11 mouse cellular contexts compared by ENCODE assay signal in the genomic region with DNA sequence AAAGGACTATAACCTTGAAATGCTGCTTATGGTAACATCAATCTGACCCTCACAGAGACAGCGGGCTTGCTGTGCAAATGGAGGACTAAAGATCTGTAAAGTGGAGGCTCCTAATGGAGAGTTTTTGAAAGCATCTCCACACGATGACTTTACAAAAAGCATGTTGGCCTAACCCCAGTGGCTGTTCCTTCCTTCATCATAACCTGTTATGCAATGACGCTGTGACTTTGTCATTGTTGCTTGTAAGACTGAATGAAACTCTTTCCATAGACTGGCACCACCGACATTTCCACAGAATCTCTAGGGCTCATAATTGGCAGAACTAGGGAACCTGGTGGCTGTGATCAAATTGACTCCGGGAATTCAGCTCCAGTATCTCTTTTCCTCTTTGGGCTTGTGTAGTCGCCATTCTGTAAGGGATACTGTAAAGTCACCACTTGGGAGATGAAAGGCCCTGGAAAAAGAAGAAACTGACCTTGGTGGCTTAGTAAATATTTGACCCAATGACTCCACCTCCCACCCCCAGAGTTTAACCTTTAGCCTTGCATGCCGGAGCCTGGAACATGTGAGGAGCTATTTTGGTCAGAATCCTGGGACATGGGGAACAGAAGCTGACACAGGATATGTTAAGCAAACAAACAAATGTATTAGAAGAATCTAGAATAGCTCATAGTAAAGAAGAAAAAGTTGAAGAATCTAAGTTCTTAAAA. TPM values are rescaled to one million over a fixed set of nuclear protein-coding genes. Genes with fewer than 3 reads are reported as not detected.
DNase-seq lines count a peak whose midpoint lies in the region; ATAC-seq and TF ChIP-seq lines count a peak whose summit lies in the region.
"Had no signal": no experiment of that assay in that cellular context is flagged by ENCODE, and none has a peak within 500 bp of the region (broad histone marks: within the 10 kb centered on the region; RNA-seq: fewer than 3 reads in every experiment).

No protein-coding gene starts in this region.

- peak overlapping the region; percentile 98 for H3K27ac ChIP-seq in liver, adult 2 months (replicated peaks; ENCODE audit: insufficient read depth, low read depth, low read length)
- H3K27ac ChIP-seq in hindbrain, embryonic 13.5 days, result no peak overlapping the region
- H3K27ac ChIP-seq: forebrain, embryonic 13.5 days; limb, embryonic 13.5 days; midbrain, embryonic 13.5 days had no signal

- no peaks in the 10 kb centered on the region for H3K9me3 ChIP-seq in hindbrain, embryonic 13.5 days
- H3K9me3 ChIP-seq: forebrain, embryonic 13.5 days; limb, embryonic 13.5 days; midbrain, embryonic 13.5 days had no signal

- H3K27me3 ChIP-seq in liver, adult 2 months (ENCODE audit: control insufficient read depth, insufficient read depth, low read length), result no peaks in the 10 kb centered on the region
- 0 out of 2 replicates have a peak, but pooled peaks cover 4% of the 10 kb centered on the region for H3K27me3 ChIP-seq in hindbrain, embryonic 13.5 days
- H3K27me3 ChIP-seq: limb, embryonic 13.5 days; midbrain, embryonic 13.5 days had no signal

- TF ChIP-seq CTCF in liver, adult 2 months (IDR thresholded peaks at IDR 0.05; ENCODE audit: low read depth, low read length), result no peak

- ATAC-seq in hindbrain, embryonic 13.5 days (ENCODE audit: low FRiP score), result no peak
- ATAC-seq: forebrain, embryonic 13.5 days; midbrain, embryonic 13.5 days had no signal

- H3K9ac ChIP-seq in liver, adult 2 months (ENCODE audit: low read depth, low read length), result no peak overlapping the region; the same call in 1 of the 2 replicates
- H3K9ac ChIP-seq in hindbrain, embryonic 13.5 days, result no peak overlapping the region
- H3K9ac ChIP-seq: forebrain, embryonic 13.5 days; limb, embryonic 13.5 days; midbrain, embryonic 13.5 days had no signal

- WGBS in liver, adult 2 months, result 22% methylated on average over 7 of the region's 7 CpGs
- WGBS in hindbrain, embryonic 13.5 days, result 76% methylated on average over 7 of the region's 7 CpGs

- no peaks in the 10 kb centered on the region for H3K36me3 ChIP-seq in liver, adult 2 months (ENCODE audit: control insufficient read depth, insufficient read depth, low read length)
- no peaks in the 10 kb centered on the region for H3K36me3 ChIP-seq in hindbrain, embryonic 13.5 days
- H3K36me3 ChIP-seq: limb, embryonic 13.5 days; midbrain, embryonic 13.5 days had no signal

- peaks cover 21% of the 10 kb centered on the region for H3K4me1 ChIP-seq in liver, adult 2 months (ENCODE audit: control insufficient read depth, insufficient read depth, low read length)
- H3K4me1 ChIP-seq in hindbrain, embryonic 13.5 days (replicated peaks), result peaks cover 17% of the 10 kb centered on the region

- DNase-seq in lung, postnatal 36 days, result peak; percentile 60
- no peak for DNase-seq in lung, postnatal 4 days
- DNase-seq in kidney, adult 18-20 months, result peak; percentile 83
- peak; percentile 98 for DNase-seq in liver, adult 2 months (ENCODE audit: extremely low read depth, low read depth, low spot score)
- peak; percentile 87 for DNase-seq in yolk sac, embryonic 10.5 days (ENCODE audit: low spot score)
- no peak for DNase-seq in urinary bladder, adult 18-20 months (ENCODE audit: low spot score in 2 of 2)
- no peak for DNase-seq in layer of hippocampus, adult 8-10 months (ENCODE audit: low spot score in 2 of 2)

- H3K4me3 ChIP-seq in liver, adult 2 months (ENCODE audit: insufficient read depth, low read depth, low read length), result no peak overlapping the region
- no peak overlapping the region for H3K4me3 ChIP-seq in hindbrain, embryonic 13.5 days
- H3K4me3 ChIP-seq: forebrain, embryonic 13.5 days; limb, embryonic 13.5 days; midbrain, embryonic 13.5 days had no signal

- peaks cover 3% of the 10 kb centered on the region; the same call in 1 of the 2 replicates for H3K79me2 ChIP-seq in liver, adult 2 months (ENCODE audit: control insufficient read depth, insufficient read depth, low read length)

- TF ChIP-seq POLR2A in liver, adult 2 months (IDR thresholded peaks at IDR 0.05; ENCODE audit: extremely low read depth, insufficient read depth, low read length), result no peak

- H3K4me2 ChIP-seq in hindbrain, embryonic 13.5 days, result no peak overlapping the region
- H3K4me2 ChIP-seq: forebrain, embryonic 13.5 days; limb, embryonic 13.5 days; midbrain, embryonic 13.5 days had no signal

RNA-seq across cellular contexts. Expression of gene Dusp6, which starts 30.4 kb away (rescaled TPM):
- 29.3 and 29.9 TPM in 2 replicates for total RNA-seq in liver, adult 2 months (2014; rRNA removed)
- polyA plus RNA-seq in liver, adult 2 months (2012; rRNA removed), result 45.5 and 48.4 TPM in 2 replicates
- total RNA-seq in layer of hippocampus, adult 8-10 months (2022), result 10 to 100 TPM; 61.1 to 93.4 (median 75.2) TPM
- 27.2 and 27.7 TPM in 2 replicates for polyA plus RNA-seq in hindbrain, embryonic 13.5 days (2015; fragmentation: Nextera tagmentation; extraction: Ambion mirVana)

Comparison
In these comparisons a context has a peak if more than half of its experiments do, and no peak if none do; other contexts are left out.
1. DNase-seq: peak in lung, postnatal 36 days (single experiment), kidney, adult 18-20 months (single experiment), liver, adult 2 months (single experiment) and yolk sac, embryonic 10.5 days (single experiment); none in lung, postnatal 4 days (0 of 2), urinary bladder, adult 18-20 months (0 of 2) and layer of hippocampus, adult 8-10 months (0 of 2).